Mouse (Mus musculus) lung, adult 2 months (tissue): ENCODE measurements around the gene Dpp6.

Experiments used
- CTCF ChIP-seq: fragments of 200-500 bp; IDR thresholded peaks from 2 replicates; pipeline ENCODE4 v1.5.1; 2011; ENCODE audit warnings: mild to moderate bottlenecking, low read length, control low read depth; ENCODE audit not compliant: insufficient read depth
- POLR2A ChIP-seq: fragments of 200-500 bp; IDR thresholded peaks from 2 replicates; pipeline ENCODE4 v1.6.1; 2011; ENCODE audit warnings: low read depth, mild to moderate bottlenecking, control low read depth, low read length, borderline replicate concordance; ENCODE audit errors: extremely low read depth

DNA sequence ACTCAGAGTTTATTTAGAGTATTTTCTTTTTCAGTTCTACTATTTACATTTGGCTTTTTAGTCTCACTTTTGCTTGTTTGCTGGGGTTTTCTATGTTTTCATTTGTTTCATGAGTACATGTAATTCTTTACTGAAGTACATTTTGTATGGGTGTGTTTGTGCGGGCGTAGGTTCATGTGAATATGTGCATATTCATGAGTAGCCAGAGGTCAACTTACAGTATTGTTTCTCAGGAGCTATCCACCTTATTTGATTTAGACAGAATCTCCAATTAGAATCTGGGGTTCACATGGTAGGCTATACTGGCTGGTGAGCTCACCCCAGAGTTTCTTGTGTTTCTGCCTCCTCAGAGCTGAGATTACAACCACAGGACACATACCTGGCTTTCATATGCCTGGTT, 21.5 kb upstream of the Dpp6 start:
- TF ChIP-seq POLR2A = no peak
- no peak for TF ChIP-seq CTCF
